ENCODE assay signal across 10 mouse cellular contexts in the genomic region with DNA sequence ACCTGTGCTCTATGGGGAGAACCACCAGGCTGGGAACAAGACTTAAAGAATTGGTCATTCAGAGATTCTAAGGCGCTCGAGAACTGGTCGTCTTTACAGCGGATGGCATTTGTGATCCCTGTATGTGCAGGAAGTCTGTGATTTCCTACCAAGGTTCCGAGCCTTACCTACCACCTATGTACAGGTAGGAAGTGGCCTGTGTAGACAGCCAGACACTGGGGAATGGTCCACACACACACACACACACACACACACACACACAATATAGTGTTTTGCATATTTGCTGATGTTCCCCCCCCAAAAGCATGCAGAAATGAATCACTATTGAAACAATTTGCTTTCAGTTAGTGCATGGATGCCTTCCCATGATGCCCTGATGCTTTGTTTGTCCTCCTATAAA.
"Had no signal": no experiment of that assay in that cellular context is flagged by ENCODE, and none has a peak within 500 bp of the region (broad histone marks: within the 10 kb centered on the region; RNA-seq: fewer than 3 reads in every experiment).

No protein-coding gene starts in this region.

- H3K4me2 ChIP-seq: limb, embryonic 13.5 days had no signal

- DNase-seq: kidney, adult 9 months; kidney, postnatal 36 days; layer of hippocampus, adult 9-11 months; layer of hippocampus, postnatal 36 days; lung, adult 18-20 months; thymus, postnatal 4 days had no signal

- H3K9me3 ChIP-seq: limb, embryonic 13.5 days had no signal

- H3K4me3 ChIP-seq: limb, embryonic 13.5 days had no signal

- H3K27ac ChIP-seq: kidney, postnatal 0 days; limb, embryonic 13.5 days; liver, embryonic 14.5 days; stomach, postnatal 0 days had no signal

- H3K9ac ChIP-seq: limb, embryonic 13.5 days; liver, embryonic 14.5 days had no signal

- H3K36me3 ChIP-seq: limb, embryonic 13.5 days had no signal
